Mouse (Mus musculus): ENCODE results near the gene Ranbp6. TPM values are rescaled to one million over a fixed set of nuclear protein-coding genes. Genes with fewer than 3 reads are reported as not detected.
A peak's percentile ranks its signal among the peaks of the same experiment; 100 is the strongest.

The Ranbp6 gene
- polyA plus RNA-seq, 1 experiment: 16.2 TPM

GRCm38 (mm10) chr19:29840642-29841041, 27.9 kb upstream of the Ranbp6 start:
- Histone ChIP-seq H3K4me3 (ENCODE audit: insufficient read depth, low read length) (no peak overlapping the region), H3K27ac (ENCODE audit: insufficient read depth, low read length) (peak overlapping the region; percentile 76; the same call in 1 of the 2 replicates), H3K4me1 (ENCODE audit: control insufficient read depth, insufficient read depth, low read length) (peaks cover 5% of the 10 kb centered on the region; the same call in 1 of the 2 replicates)
- TF ChIP-seq CTCF (IDR thresholded peaks at IDR 0.05; ENCODE audit: borderline replicate concordance, insufficient read depth, low read length): no peak
- no peak for TF ChIP-seq POLR2A (IDR thresholded peaks at IDR 0.05; ENCODE audit: low read depth, low read length)

- TF ChIP-seq CTCF (IDR thresholded peaks at IDR 0.05; ENCODE audit: borderline replicate concordance, insufficient read depth, low read length) (no peak), POLR2A (IDR thresholded peaks at IDR 0.05; ENCODE audit: low read depth, low read length) (no peak)
- Histone ChIP-seq H3K4me1 (ENCODE audit: control insufficient read depth, insufficient read depth, low read length) (peaks cover 5% of the 10 kb centered on the region; the same call in 1 of the 2 replicates), H3K27ac (ENCODE audit: insufficient read depth, low read length) (no peak overlapping the region), H3K4me3 (ENCODE audit: insufficient read depth, low read length) (no peak overlapping the region)
Observed at GRCm38 (mm10) chr19:29838636-29839135, 25.9 kb upstream of the Ranbp6 start.

GRCm38 (mm10) chr19:29838171-29838570, 25.4 kb upstream of the Ranbp6 start:
- H3K4me1 ChIP-seq (ENCODE audit: control insufficient read depth, insufficient read depth, low read length): peaks cover 5% of the 10 kb centered on the region; the same call in 1 of the 2 replicates
- no peak overlapping the region for H3K27ac ChIP-seq (ENCODE audit: insufficient read depth, low read length)
- TF ChIP-seq POLR2A (IDR thresholded peaks at IDR 0.05; ENCODE audit: low read depth, low read length) (no peak), CTCF (IDR thresholded peaks at IDR 0.05; ENCODE audit: borderline replicate concordance, insufficient read depth, low read length) (no peak)
- H3K4me3 ChIP-seq (ENCODE audit: insufficient read depth, low read length): no peak overlapping the region

GRCm38 (mm10) chr19:29835364-29836034, 22.7 kb upstream of the Ranbp6 start:
- TF ChIP-seq CTCF (IDR thresholded peaks at IDR 0.05; ENCODE audit: borderline replicate concordance, insufficient read depth, low read length) (no peak), POLR2A (IDR thresholded peaks at IDR 0.05; ENCODE audit: low read depth, low read length) (no peak)
- peak overlapping the region; percentile 20; the same call in 1 of the 2 replicates for H3K27ac ChIP-seq (ENCODE audit: insufficient read depth, low read length)
- H3K4me3 ChIP-seq (ENCODE audit: insufficient read depth, low read length): no peak overlapping the region
- peaks cover 5% of the 10 kb centered on the region; the same call in 1 of the 2 replicates for H3K4me1 ChIP-seq (ENCODE audit: control insufficient read depth, insufficient read depth, low read length)

- Histone ChIP-seq H3K27ac (ENCODE audit: insufficient read depth, low read length) (no peak overlapping the region), H3K4me1 (ENCODE audit: control insufficient read depth, insufficient read depth, low read length) (no peaks in the 10 kb centered on the region)
- TF ChIP-seq CTCF (IDR thresholded peaks at IDR 0.05; ENCODE audit: borderline replicate concordance, insufficient read depth, low read length) (no peak), POLR2A (IDR thresholded peaks at IDR 0.05; ENCODE audit: low read depth, low read length) (no peak)
Observed at GRCm38 (mm10) chr19:29830911-29831310, 18.1 kb upstream of the Ranbp6 start.

GRCm38 (mm10) chr19:29828558-29828957, 15.8 kb upstream of the Ranbp6 start:
- TF ChIP-seq CTCF (IDR thresholded peaks at IDR 0.05; ENCODE audit: borderline replicate concordance, insufficient read depth, low read length) (no peak), POLR2A (IDR thresholded peaks at IDR 0.05; ENCODE audit: low read depth, low read length) (no peak)
- no peaks in the 10 kb centered on the region for H3K4me1 ChIP-seq (ENCODE audit: control insufficient read depth, insufficient read depth, low read length)
- no peak overlapping the region for H3K4me3 ChIP-seq (ENCODE audit: insufficient read depth, low read length)
- H3K27ac ChIP-seq (ENCODE audit: insufficient read depth, low read length): no peak overlapping the region

More at GRCm38 (mm10) chr19:29830911-29831310, 18.1 kb upstream of the Ranbp6 start:
- no peak overlapping the region for H3K4me3 ChIP-seq (ENCODE audit: insufficient read depth, low read length)

GRCm38 (mm10) chr19:29826686-29827085, 13.9 kb upstream of the Ranbp6 start:
- TF ChIP-seq CTCF (IDR thresholded peaks at IDR 0.05; ENCODE audit: borderline replicate concordance, insufficient read depth, low read length): peak; percentile 78; the same call in 1 of the 2 replicates
- no peak for TF ChIP-seq POLR2A (IDR thresholded peaks at IDR 0.05; ENCODE audit: low read depth, low read length)
- H3K4me3 ChIP-seq (ENCODE audit: insufficient read depth, low read length): no peak overlapping the region
- no peak overlapping the region for H3K27ac ChIP-seq (ENCODE audit: insufficient read depth, low read length)
- H3K4me1 ChIP-seq (ENCODE audit: control insufficient read depth, insufficient read depth, low read length): no peaks in the 10 kb centered on the region

- no peak overlapping the region for H3K4me3 ChIP-seq (ENCODE audit: insufficient read depth, low read length)
- no peaks in the 10 kb centered on the region for H3K4me1 ChIP-seq (ENCODE audit: control insufficient read depth, insufficient read depth, low read length)
- H3K27ac ChIP-seq (ENCODE audit: insufficient read depth, low read length): no peak overlapping the region
- TF ChIP-seq POLR2A (IDR thresholded peaks at IDR 0.05; ENCODE audit: low read depth, low read length) (no peak), CTCF (IDR thresholded peaks at IDR 0.05; ENCODE audit: borderline replicate concordance, insufficient read depth, low read length) (no peak)
Observed at GRCm38 (mm10) chr19:29825003-29825402, 12.2 kb upstream of the Ranbp6 start.

- Histone ChIP-seq H3K4me1 (ENCODE audit: control insufficient read depth, insufficient read depth, low read length) (no peaks in the 10 kb centered on the region), H3K4me3 (ENCODE audit: insufficient read depth, low read length) (no peak overlapping the region), H3K27ac (ENCODE audit: insufficient read depth, low read length) (no peak overlapping the region)
- TF ChIP-seq POLR2A (IDR thresholded peaks at IDR 0.05; ENCODE audit: low read depth, low read length): no peak
- peak; percentile 26; the same call in 1 of the 2 replicates for TF ChIP-seq CTCF (IDR thresholded peaks at IDR 0.05; ENCODE audit: borderline replicate concordance, insufficient read depth, low read length)
Observed at GRCm38 (mm10) chr19:29824034-29824700, 11.4 kb upstream of the Ranbp6 start.
